Mouse (Mus musculus) adrenal gland, adult (tissue): ENCODE measurements around the gene Laptm5.

ENCODE experiments used
- DNase-seq, 2 experiments: peaks; one replicate each; pipeline ENCODE4 v3.0.0; 2022 to 2023; ENCODE audit warnings: low spot score in 1 of 2; ENCODE audit not compliant: inconsistent age in 2 of 2

The Laptm5 gene

DNA sequence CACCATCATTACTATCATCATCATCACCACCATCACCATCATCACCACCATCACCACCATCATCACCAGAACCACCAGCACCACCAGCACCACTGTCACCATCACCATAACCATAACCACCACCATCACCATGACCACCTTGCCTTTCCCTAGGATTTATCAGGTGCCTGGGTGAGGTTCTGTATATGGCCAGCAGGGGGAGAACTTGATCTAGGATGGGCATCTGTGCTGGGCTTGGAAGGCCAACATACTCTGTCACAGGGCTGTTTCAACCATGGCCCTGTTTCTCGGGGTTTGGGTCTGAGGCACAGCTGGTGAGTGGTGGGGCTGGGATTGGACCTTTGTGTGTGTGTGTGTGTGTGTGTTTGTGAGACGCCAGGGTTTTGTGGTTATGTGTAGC, 16.6 kb upstream of the Laptm5 start:
- DNase-seq = peak in 1 of 2 experiments; percentile 68

GRCm38 (mm10) chr4:130899383-130899781, 13.5 kb upstream of the Laptm5 start:
- no peak for DNase-seq

DNA sequence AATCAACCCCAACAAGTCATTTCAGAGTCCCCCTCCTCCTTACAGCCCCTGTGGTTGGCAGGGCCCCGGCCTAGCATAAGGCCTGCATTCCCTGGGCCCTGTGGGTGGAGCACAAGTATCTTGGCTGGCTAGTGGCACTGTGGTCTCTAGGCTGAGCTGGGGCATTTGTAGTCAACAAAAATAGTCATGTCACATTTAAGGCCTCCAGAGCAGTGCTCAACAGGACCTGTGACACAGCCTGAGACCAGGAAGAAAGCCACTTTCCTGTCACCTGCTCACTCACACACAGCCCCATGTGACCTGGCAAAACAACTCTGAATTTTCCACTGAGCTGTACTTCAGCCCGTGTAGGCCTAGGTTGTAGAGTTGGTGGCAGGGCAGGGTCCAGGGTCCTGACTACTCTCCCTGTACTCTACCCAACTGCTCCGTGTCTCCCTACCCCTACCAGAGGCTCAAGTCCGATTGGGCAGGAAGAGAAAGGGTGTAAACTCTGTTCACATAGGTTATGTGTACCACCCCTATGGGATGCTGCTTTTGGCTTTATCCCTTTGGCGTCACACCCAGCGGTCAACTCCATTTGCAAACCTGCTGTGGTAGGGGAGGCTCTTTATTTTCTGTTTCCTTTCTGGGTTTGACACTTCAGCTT, 13.0 kb upstream of the Laptm5 start:
- DNase-seq = no peak

DNA sequence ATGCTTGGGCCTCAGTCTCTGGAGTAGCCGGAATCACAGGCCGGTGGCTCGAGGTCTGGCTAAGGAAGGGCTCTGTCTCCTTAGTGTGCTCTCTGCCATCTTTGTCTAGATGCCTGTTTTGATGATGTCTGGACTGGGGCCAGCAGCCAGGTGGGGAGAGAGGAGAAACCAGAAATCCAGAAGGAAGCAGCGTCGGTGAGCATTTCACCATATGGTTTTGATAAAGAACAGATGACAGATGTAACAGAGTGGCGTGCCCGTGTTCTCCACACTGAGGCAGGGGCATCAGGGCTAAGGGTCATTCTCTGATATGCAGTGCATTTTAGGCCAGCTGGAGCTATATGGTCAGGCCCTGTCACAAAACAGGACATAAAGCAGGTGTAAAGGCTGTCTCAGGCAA, 12.2 kb upstream of the Laptm5 start:
- DNase-seq = no peak

GRCm38 (mm10) chr4:130902289-130902781, 10.6 kb upstream of the Laptm5 start:
- DNase-seq = no peak

GRCm38 (mm10) chr4:130905025-130905424, 7.9 kb upstream of the Laptm5 start:
- DNase-seq = no peak

- DNase-seq = no peak
These were observed 7.0 kb upstream of the Laptm5 start for GRCm38 (mm10) chr4:130905882-130906281.

GRCm38 (mm10) chr4:130906296-130906695, 6.6 kb upstream of the Laptm5 start:
- peak; percentile 29 to 76 for DNase-seq

DNA sequence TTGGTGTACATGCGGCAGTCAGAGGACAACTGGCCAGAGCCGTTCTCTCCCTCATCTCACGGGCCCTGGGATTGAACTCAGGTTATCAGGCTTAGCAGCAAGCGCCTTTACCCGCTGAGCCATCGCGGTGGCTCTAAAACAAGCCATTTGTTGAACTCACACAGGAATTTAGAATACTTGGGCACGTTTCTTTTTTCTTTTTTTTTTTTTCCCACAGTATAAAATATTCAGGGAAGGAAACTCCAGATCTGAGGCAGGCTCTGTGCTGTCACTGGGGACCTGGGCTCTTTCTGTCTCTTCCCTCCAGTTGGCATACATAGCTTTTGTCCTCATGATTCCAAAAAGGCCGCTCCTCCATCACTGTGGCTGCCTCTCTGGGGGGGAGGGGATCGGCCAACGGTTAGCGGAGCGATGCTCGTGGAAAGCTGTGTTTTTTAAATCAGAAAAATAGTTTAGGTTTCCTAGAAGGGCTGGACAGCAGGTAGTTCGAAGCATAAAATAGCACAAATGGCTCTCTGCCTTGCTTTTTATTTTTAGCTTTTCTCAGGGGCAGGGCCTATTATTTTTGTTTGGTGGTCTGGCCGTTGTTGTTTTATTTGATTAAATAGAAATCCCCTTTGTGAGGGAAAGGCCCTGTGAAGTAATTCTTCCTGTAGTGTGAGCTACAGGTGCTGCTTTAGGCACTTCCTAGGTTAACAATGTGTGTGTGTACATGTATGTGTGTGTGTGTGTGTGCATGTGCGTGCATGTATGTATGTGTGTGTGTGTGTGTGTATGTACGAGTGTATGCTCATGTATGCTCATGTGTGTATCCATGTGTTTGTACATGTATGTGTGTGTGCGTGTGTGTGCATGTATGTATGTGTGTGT, 5.5 kb upstream of the Laptm5 start:
- no peak for DNase-seq

DNA sequence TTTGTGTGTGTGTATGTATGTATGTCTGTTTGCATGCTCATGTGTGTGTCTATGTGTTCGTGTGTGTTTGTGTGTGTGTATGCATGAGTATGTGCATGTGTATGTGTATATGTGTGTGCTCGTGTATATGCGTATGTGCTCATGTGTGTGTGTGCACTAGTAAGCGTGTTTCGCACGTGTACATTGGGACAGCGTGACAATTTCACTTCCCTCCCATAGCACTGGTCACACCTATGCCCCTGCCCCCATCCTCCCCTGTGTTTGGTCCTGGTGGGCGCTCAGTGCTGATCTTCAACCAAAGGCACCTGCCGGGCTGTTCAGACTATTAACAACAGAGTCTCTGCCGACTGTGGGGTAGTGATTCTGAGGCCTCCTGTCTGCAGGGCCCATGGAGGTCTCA, 4.8 kb upstream of the Laptm5 start:
- no peak for DNase-seq

- no peak for DNase-seq
These were observed 3.6 kb upstream of the Laptm5 start for GRCm38 (mm10) chr4:130909167-130909874.

DNA sequence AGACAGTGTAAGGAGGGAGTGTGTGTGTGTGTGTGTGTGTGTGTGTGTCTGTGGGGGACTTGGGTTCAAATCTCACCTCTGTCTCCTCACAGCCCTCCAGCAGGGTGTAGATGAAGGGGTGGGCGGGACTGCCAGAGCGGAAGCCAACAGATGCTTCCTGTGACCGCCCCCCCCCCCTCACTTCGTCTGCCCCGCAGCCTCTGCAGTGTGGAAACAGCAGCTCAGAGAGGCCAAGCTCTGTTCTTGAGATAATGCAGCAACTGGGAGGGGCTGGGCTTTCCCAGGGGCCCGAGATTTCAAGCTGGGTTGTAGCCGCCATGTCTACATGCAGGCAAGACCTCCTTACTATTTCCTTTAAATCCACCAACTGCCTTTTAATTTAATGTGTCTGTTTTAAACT, 2.3 kb upstream of the Laptm5 start:
- DNase-seq = no peak

- DNase-seq = no peak
These were observed 299 bp upstream of the Laptm5 start for GRCm38 (mm10) chr4:130912626-130913025.

DNA sequence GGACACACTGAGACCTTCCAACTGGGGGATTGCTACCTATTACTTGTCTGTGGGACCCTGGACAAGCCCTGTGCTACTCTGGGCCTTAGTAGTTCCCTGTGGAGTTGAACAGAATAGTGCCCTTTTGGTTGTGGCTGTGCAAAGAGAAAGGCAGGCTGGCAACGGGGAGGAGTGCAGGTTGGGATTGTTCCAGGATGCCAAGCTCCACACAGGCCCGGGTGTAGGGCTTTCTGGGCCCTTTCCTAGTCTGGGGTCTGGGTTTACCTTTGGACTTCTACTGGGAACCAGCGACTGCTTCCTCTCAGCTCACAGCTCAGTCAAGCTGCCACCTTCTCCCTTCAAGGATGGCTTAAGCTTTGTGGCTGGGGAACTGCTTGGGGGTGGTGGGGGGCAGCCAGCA, 586 bp downstream of the Laptm5 start:
- DNase-seq = no peak

GRCm38 (mm10) chr4:130914011-130914410, 1.1 kb downstream of the Laptm5 start:
- DNase-seq = peak; percentile 24 to 32

GRCm38 (mm10) chr4:130914527-130914926, 1.6 kb downstream of the Laptm5 start:
- no peak for DNase-seq

- DNase-seq = no peak
These were observed 2.2 kb downstream of the Laptm5 start for GRCm38 (mm10) chr4:130915006-130915667.

GRCm38 (mm10) chr4:130915668-130916035, 2.7 kb downstream of the Laptm5 start:
- no peak for DNase-seq

- DNase-seq = no peak
These were observed 3.7 kb downstream of the Laptm5 start for GRCm38 (mm10) chr4:130916639-130917038.

DNA sequence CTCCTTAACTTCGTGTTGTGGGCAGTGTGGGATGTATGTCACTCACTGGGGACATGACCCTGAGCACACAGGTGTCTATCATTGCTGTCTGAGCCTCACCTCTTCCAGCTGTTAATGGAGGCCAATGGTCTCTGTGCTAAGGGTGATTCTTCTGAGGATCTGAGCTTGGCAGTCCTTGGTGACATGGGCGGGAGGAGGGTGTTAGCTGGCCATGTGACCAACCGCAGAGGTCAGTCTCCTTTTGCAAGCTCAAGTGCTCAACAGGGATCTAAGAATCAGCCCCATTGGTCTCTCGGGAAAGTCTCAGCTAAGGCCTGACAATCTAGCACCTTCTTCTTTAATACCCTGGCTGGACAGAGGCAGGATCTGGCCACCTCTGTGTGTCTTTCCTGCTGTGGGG, 4.6 kb downstream of the Laptm5 start:
- DNase-seq = peak in 1 of 2 experiments; percentile 41
